Mouse (Mus musculus) stomach, embryonic 14.5 days (tissue): ENCODE results near the gene Frmd6. TPM values are rescaled to one million over a fixed set of nuclear protein-coding genes. Genes with fewer than 3 reads are reported as not detected.
A peak's percentile ranks its signal among the peaks of the same experiment; 100 is the strongest.

ENCODE experiments used
- ATAC-seq: fragments of 200-750 bp; cut with Nextera tagmentation; 2 replicates; pipeline ENCODE4 v1.8.0; 2017; ENCODE audit warnings: low read depth, moderate TSS enrichment; ENCODE audit not compliant: insufficient number of reproducible peaks, insufficient read depth, low FRiP score
- H3K27ac ChIP-seq: fragments of 300-500 bp; sonication (generic); 2 replicates; pipeline ENCODE4 v1.5.1; 2014; ENCODE audit warnings: mild to moderate bottlenecking, low read length, moderate library complexity, mixed read lengths
- H3K27me3 ChIP-seq: fragments of 300-500 bp; sonication (generic); 2 replicates; pipeline ENCODE4 v1.6.1; 2014; ENCODE audit warnings: low read length, control low read depth, mixed read lengths; ENCODE audit not compliant: control insufficient read depth, insufficient read depth
- H3K36me3 ChIP-seq: fragments of 300-500 bp; sonication (generic); 2 replicates; pipeline ENCODE4 v1.6.1; 2014; ENCODE audit warnings: mild to moderate bottlenecking, control low read depth, low read length, moderate library complexity, mixed read lengths; ENCODE audit not compliant: control insufficient read depth, insufficient read depth
- H3K4me1 ChIP-seq: fragments of 300-500 bp; sonication (generic); 2 replicates; pipeline ENCODE4 v1.6.1; 2014; ENCODE audit warnings: low read length, control low read depth, mixed read lengths; ENCODE audit not compliant: control insufficient read depth, insufficient read depth
- H3K4me2 ChIP-seq: fragments of 300-500 bp; sonication (generic); replicated peaks from 2 replicates; pipeline ENCODE4 v1.6.1; 2014; ENCODE audit warnings: low read depth, low read length, control low read depth
- H3K4me3 ChIP-seq: fragments of 300-500 bp; sonication (generic); 2 replicates; pipeline ENCODE4 v1.5.1; 2014; ENCODE audit warnings: low read depth, low read length, control low read depth
- H3K9ac ChIP-seq: fragments of 300-500 bp; sonication (generic); replicated peaks from 2 replicates; pipeline ENCODE4 v1.6.1; 2014; ENCODE audit warnings: low read depth, mild to moderate bottlenecking, control low read depth, low read length, moderate library complexity, mixed read lengths
- H3K9me3 ChIP-seq: fragments of 300-500 bp; sonication (generic); 2 replicates; pipeline ENCODE4 v1.6.1; 2016; ENCODE audit warnings: low read depth, low read length, control low read depth; ENCODE audit not compliant: control insufficient read depth
- WGBS: fragments of 180-500 bp; shearing (Covaris S2); extraction: QIAGEN DNeasy Blood & Tissue Kit; methylation state at CpG from one replicate; pipeline ENCODE4 v1.1.7; 2014; 5-methylcytosine and 5-hydroxymethylcytosine counted together
- polyA plus RNA-seq: library from polyadenylated mRNA; unstranded; fragments of >200 nt; fragmentation: Nextera tagmentation; extraction: Ambion mirVana; gene quantifications from 2 replicates; pipeline ENCODE4 v1.2.1, GENCODE M21; 2014

Frmd6 gene
- polyA plus RNA-seq, 1 experiment from 2014 or later = 32.5 TPM

- 73% methylated on average over 9 of the region's 9 CpGs for WGBS
- no peaks in the 10 kb centered on the region; the same call in none of the 2 replicates for H3K36me3 ChIP-seq
- H3K9ac ChIP-seq = no peak overlapping the region
- H3K27ac ChIP-seq = peak overlapping the region; percentile 11; the same call in 1 of the 2 replicates
- no peak overlapping the region for H3K4me2 ChIP-seq
- ATAC-seq = no peak
- H3K4me1 ChIP-seq = peaks cover 20% of the 10 kb centered on the region
- H3K27me3 ChIP-seq = no peaks in the 10 kb centered on the region
- H3K4me3 ChIP-seq = no peak overlapping the region
- no peaks in the 10 kb centered on the region for H3K9me3 ChIP-seq
These were observed 43.6 kb downstream of the Frmd6 start for GRCm38 (mm10) chr12:70868988-70869291.

- Histone ChIP-seq H3K4me3 (no peak overlapping the region), H3K9me3 (no peaks in the 10 kb centered on the region), H3K27ac (peak overlapping the region; percentile 61; the same call in 1 of the 2 replicates), H3K4me1 (peaks cover 11% of the 10 kb centered on the region; the same call in 1 of the 2 replicates), H3K4me2 (no peak overlapping the region), H3K9ac (no peak overlapping the region), H3K27me3 (no peaks in the 10 kb centered on the region), H3K36me3 (no peaks in the 10 kb centered on the region; the same call in 1 of the 2 replicates)
- no peak for ATAC-seq
- 50% methylated on average over 6 of the region's 6 CpGs for WGBS
These were observed 48.2 kb downstream of the Frmd6 start for GRCm38 (mm10) chr12:70873544-70873943.

DNA sequence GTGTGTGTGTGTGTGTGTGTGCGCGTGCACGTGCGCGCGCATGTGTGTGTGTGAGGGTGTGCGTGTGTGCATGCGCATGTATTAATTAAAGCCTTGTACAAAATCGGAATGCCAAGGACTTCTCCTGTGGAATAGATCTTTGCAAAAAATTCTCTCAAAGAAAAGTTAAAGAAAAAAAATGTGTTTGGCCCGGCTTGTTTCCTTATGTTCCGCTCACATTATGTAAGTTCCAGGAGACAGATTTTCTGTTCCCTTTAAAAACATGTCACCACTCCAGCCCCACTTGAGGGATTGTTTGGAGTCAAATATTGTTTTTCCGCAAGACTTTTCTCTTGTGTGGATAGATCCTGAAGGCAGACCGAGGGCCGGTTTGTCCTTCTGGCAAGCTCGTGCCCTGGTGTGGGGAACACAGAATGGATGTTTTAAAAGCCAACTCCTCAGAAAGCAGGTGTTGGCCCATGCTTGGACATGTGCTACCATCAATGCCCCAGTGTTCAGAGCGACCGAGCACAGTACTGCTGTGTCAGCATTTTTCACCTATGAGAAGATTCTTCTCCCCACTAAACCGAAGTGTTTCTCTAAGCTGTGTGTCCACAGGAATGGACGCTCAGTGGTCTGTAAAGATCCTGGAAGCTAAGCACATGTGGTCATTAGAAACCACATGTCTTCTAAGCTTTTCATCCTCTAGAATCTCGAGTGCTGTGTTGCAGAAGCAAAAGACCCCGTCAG is 51.1 kb downstream of the Frmd6 start:
- peaks cover 7% of the 10 kb centered on the region; the same call in 1 of the 2 replicates for H3K4me1 ChIP-seq
- ATAC-seq = no peak
- no peak overlapping the region for H3K4me2 ChIP-seq
- H3K27ac ChIP-seq = no peak overlapping the region
- no peaks in the 10 kb centered on the region for H3K9me3 ChIP-seq
- H3K4me3 ChIP-seq = no peak overlapping the region
- H3K9ac ChIP-seq = no peak overlapping the region
- peaks cover 20% of the 10 kb centered on the region; the same call in 1 of the 2 replicates for H3K36me3 ChIP-seq
- no peaks in the 10 kb centered on the region for H3K27me3 ChIP-seq
- 87% methylated on average over 21 of the region's 21 CpGs for WGBS

- H3K9me3 ChIP-seq = no peaks in the 10 kb centered on the region
- H3K9ac ChIP-seq = no peak overlapping the region
- 87% methylated on average over 20 of the region's 20 CpGs for WGBS
- H3K4me2 ChIP-seq = no peak overlapping the region
- ATAC-seq = no peak
- peaks cover 7% of the 10 kb centered on the region; the same call in 1 of the 2 replicates for H3K4me1 ChIP-seq
- H3K27me3 ChIP-seq = no peaks in the 10 kb centered on the region
- H3K4me3 ChIP-seq = no peak overlapping the region
- peaks cover 20% of the 10 kb centered on the region for H3K36me3 ChIP-seq
- no peak overlapping the region for H3K27ac ChIP-seq
These were observed 52.8 kb downstream of the Frmd6 start for GRCm38 (mm10) chr12:70877926-70878710.

DNA sequence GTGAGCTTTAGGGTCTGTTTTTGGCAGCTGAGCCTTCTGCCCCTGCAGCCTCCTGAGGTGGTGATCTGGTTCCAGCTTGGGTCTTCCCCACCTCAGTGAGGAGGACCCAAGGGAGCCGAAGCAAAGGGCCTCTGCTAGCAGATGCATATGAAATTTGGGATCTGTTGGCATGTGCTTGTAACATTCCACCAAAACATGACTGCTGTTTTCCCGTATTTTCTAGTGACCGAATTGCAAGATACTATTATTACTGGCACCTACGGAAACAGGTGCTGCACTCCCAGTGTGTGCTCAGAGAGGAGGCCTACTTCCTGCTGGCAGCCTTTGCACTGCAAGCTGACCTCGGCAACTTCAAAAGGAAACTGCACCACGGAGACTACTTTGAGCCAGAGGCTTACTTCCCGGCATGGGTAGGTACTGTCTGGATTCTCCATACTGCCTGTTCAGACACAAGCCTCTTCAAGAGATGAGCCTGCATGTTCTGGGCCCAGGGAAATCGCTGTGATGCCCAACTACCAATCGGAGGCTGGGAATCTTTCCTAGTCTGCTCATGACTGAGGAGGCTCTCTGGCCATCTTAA is 55.2 kb downstream of the Frmd6 start:
- no peaks in the 10 kb centered on the region for H3K9me3 ChIP-seq
- H3K4me2 ChIP-seq = no peak overlapping the region
- H3K27ac ChIP-seq = no peak overlapping the region
- ATAC-seq = no peak
- H3K36me3 ChIP-seq = peaks cover 27% of the 10 kb centered on the region
- no peaks in the 10 kb centered on the region; the same call in 1 of the 2 replicates for H3K4me1 ChIP-seq
- no peaks in the 10 kb centered on the region for H3K27me3 ChIP-seq
- H3K4me3 ChIP-seq = no peak overlapping the region
- 71% methylated on average over 9 of the region's 9 CpGs for WGBS
- H3K9ac ChIP-seq = no peak overlapping the region

DNA sequence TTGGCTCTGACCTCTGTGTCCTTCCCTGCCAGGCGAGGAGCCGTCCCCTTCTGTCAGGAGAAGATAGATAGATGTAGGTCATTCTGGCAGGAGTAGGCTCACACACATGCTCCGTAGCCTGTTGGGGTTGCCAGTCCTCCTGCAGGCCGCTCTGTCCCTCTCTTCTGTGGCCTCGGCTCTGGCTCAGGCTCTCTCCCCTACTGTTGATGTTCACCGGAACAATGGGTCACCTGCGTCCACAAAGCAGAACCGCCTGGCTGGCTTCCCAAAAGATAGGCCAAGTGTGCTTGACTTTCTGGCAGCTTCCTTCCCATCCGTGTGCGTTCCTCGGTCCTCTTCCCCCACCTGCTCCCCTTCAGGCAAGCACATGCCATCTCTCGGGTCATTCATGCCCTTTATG is 56.0 kb downstream of the Frmd6 start:
- Histone ChIP-seq H3K4me2 (no peak overlapping the region), H3K9ac (no peak overlapping the region), H3K9me3 (no peaks in the 10 kb centered on the region), H3K4me1 (no peaks in the 10 kb centered on the region; the same call in 1 of the 2 replicates), H3K4me3 (no peak overlapping the region), H3K27ac (no peak overlapping the region), H3K36me3 (peaks cover 27% of the 10 kb centered on the region), H3K27me3 (no peaks in the 10 kb centered on the region)
- no peak for ATAC-seq
- WGBS = 67% methylated on average over 12 of the region's 12 CpGs

- Histone ChIP-seq H3K27ac (no peak overlapping the region), H3K4me3 (no peak overlapping the region), H3K27me3 (no peaks in the 10 kb centered on the region), H3K4me1 (no peaks in the 10 kb centered on the region; the same call in 1 of the 2 replicates), H3K9me3 (no peaks in the 10 kb centered on the region), H3K4me2 (no peak overlapping the region), H3K36me3 (peaks cover 27% of the 10 kb centered on the region), H3K9ac (no peak overlapping the region)
- 95% methylated on average over 4 of the region's 4 CpGs for WGBS
- ATAC-seq = no peak
These were observed 56.5 kb downstream of the Frmd6 start for GRCm38 (mm10) chr12:70881854-70882253.

- Histone ChIP-seq H3K9me3 (no peaks in the 10 kb centered on the region), H3K27ac (no peak overlapping the region), H3K4me2 (no peak overlapping the region), H3K36me3 (peaks cover 27% of the 10 kb centered on the region), H3K4me1 (no peaks in the 10 kb centered on the region; the same call in 1 of the 2 replicates), H3K4me3 (no peak overlapping the region), H3K27me3 (no peaks in the 10 kb centered on the region), H3K9ac (no peak overlapping the region)
- WGBS = 91% methylated on average over 14 of the region's 14 CpGs
- no peak for ATAC-seq
These were observed 57.8 kb downstream of the Frmd6 start for GRCm38 (mm10) chr12:70883141-70883540.
